Mouse (Mus musculus) small intestine, adult 2 months (tissue): Measurements from ENCODE around the gene Myo1a.

Experiments
- CTCF ChIP-seq: fragments of 200-500 bp; IDR thresholded peaks from 2 replicates; pipeline ENCODE4 v1.5.1; 2012; ENCODE audit warnings: low read depth, mild to moderate bottlenecking, control low read depth, inconsistent platforms, low read length, moderate library complexity, mixed read lengths; ENCODE audit not compliant: insufficient replicate concordance, insufficient read length; ENCODE audit errors: extremely low read depth
- POLR2A ChIP-seq: fragments of 200-500 bp; IDR thresholded peaks from 2 replicates; pipeline ENCODE4 v1.6.1; 2012; ENCODE audit warnings: low read depth, mild to moderate bottlenecking, control low read depth, inconsistent platforms, low read length, moderate library complexity

DNA sequence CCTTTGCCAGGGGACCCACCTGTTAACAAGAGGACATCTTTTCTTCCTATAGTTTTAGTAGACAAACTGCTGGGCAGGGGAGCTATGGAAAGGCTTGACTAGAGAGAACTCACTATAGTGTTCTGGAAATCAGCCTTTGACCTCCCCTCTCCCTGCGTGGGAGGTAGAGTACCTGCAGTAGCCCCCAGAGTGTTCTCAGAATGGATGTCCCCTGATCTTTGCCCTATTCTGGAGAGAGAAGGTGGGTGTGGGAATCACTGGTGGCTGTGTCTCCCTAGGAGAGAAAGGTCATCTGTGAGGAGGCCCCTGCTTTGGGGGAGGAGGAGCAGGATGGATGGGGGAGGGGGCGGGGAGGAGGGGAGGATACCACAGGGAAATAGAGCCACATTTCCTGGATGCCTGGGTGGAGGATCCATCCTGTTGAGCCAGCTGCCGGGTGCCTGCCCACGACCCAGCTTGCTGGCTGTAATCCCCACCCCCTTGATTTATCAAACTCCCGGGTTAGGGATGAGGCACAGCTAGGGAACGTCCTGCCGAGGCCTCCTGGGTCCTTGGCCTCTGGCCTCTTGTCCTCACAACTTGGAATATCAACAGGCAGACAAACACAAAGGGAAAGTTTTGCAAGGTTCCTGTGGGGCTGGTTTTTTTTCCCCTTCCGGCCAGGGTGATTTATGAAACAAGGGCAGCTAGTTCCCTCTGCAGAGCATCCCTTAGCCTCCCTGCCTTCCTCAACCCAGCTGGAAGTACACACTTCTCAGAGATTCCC, 44.1 kb downstream of the Myo1a start:
- TF ChIP-seq POLR2A (no peak), CTCF (no peak)
